Mouse (Mus musculus) heart, postnatal 14 days (tissue): ENCODE measurements around the gene Msantd2. TPM values are rescaled to one million over a fixed set of nuclear protein-coding genes. Genes with fewer than 3 reads are reported as not detected.

Experiments
- DNase-seq, 2 experiments: peaks; one replicate each; pipeline ENCODE4 v3.0.0; 2021 to 2022
- intact Hi-C: fragments of 180-260 bp; cut with DNase I; formaldehyde crosslinking; loops from one replicate; pipeline ENCODE4 v1.15.1; 2025
- total RNA-seq, 2 experiments: library from RNA; stranded (reverse); gene quantifications; 2 replicates each; pipeline ENCODE4 v1.2.3; 2021

Gene Msantd2
- total RNA-seq, 2 experiments from 2014 or later = 10.5 to 11.3 TPM

DNA sequence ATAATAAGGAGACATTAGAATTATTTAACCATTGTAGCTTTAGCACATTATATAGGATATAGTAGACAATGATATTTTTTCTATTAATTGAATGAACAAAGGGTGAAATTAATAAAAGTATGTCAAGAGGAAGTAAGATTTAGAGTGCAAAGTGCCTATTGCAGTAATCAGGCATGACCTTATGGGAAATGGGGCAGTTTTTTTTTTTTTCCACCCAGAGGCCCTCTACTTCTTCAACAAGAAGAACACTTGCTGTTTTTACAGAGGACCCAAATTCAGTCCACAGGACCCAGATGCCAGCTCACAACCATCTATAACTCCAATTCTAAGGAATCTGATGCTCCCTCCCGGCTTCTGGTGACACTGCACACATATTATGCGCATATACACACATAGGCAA lies 71.5 kb downstream of the Msantd2 start:
- intact Hi-C loops = no loop called here
- no peak for DNase-seq

DNA sequence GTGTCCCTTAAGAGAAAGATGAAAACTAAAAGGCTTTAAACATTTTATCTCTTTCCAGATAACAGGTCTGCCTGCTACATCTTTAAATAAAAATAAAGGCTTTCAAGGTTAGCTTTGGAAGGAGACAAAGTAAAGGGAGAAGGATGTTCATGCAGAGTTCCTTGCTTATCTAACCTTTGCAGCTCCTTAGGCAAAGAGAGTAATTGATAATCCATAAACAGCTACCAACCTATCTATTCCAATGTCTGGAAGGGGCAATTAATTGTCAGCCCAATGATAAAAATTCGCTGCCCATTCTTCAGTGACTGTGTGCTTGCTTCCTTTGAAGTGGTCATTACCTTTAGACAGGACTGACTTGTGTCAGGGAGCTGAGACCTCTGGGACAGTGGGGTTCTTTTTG lies 74.7 kb downstream of the Msantd2 start:
- intact Hi-C loops = no loop called here
- DNase-seq = no peak

DNA sequence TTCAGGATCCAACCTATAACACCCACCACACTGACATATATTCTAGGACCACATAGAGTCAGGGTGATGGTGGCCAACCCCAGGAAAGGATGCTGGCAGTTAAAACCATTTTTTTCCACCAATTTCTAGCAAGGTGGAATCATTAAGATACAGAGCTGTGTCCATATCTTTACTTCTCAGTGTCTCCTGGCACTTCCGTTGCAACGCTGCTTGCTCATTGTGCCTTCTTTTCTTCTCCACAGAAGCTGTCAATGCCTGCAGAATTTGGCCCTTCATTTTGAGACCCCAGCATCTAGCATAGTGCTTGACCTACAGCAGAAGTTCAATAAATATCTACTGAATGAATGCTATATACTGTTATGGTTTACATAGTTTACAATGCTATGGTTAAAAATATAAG lies 77.9 kb downstream of the Msantd2 start:
- no peak for DNase-seq
- intact Hi-C loops = loop anchor here (5.0 kb wide), 1 partner anchor 45 kb away; the partner anchor contains the start of gene Spa17

DNA sequence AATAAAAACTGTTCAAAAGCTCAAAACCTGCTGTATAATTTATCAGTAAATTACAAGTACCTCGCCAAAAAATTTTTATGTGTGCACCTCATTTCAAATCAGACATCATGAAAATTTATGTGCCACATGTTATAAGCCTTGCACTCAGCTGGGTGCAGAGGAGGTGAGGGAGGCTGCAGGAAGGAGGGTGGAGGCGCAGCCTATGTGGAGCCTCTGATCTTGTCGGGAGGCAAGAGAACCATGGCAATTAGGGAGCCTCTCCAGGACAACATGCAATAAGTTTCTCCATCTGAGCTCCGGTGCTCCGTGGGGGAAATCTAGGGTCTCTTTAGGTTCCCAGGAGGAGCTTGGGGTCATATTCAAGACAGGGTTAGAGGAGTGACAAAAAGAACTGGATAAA lies 78.3 kb downstream of the Msantd2 start:
- intact Hi-C loops = loop anchor here (5.0 kb wide), 1 partner anchor 45 kb away; the partner anchor contains the start of gene Spa17
- no peak for DNase-seq

DNA sequence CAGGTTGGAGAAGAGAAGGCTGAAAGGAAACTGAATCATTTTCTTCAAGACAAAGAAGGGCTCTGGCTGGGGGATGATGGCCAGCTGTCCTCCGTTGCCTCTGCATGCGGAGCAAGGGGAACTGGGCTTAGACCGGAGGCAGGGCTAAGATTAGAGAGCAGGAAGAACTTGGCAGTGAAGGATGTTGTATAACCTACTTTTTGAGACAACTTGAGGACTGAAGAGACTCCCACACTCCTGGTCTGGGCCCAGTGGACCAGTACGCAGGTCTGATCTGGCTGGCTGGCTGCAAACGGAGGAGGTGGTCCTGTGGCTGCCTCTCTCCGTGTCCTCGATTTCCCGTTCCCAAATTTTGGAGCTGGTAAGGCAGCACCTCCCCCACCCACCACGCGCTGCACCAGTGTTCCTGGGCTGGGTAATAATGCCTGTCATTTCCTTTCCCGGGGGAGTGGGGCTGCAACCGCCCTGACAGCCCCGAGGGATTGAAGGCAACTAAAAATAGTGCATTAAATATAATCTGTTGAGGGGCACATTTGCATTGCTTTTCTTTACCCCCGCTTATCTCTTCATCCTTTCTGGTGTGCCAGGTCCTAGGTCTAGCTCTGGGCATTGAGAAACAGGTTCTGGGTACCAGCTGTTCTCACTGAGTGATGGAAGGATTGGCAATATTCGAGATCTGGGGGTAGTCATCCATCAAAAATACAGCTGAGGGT lies 78.9 kb downstream of the Msantd2 start:
- intact Hi-C loops = loop anchor here (5.0 kb wide), 1 partner anchor 44 kb away; the partner anchor contains the start of gene Spa17
- DNase-seq = peak; percentile 40 to 51

DNA sequence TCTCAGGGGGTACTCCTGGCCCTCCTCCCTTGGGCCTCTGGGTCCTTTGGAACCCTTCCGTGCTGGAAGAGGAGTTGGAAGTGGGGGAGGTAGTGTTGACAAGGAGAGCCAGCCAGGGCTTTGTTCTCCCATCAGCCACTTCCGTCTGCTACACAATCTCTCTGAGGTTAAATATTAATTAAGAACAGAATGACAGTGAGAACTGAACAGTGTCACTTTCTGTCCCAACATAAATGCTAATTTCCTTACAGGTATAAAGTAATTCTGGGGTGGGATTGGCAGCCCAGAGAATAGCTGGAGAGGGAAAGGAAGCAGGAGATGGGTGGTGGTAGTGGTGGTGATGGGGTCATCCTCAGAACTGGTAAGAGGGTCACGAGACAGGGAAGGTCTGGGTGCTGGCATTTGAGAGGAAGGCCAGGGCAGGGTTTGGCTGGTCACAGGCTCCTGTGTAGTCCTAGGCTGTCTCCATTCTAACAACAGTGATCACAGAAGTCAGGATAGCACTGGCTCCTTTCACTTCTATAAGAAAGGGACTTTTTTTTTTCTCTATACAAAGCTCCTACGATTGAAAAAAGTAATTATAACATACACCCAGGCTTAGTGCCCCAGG lies 79.6 kb downstream of the Msantd2 start:
- intact Hi-C loops = loop anchor here (5.0 kb wide), 1 partner anchor 44 kb away; the partner anchor contains the start of gene Spa17
- DNase-seq = peak; percentile 8 to 22

DNA sequence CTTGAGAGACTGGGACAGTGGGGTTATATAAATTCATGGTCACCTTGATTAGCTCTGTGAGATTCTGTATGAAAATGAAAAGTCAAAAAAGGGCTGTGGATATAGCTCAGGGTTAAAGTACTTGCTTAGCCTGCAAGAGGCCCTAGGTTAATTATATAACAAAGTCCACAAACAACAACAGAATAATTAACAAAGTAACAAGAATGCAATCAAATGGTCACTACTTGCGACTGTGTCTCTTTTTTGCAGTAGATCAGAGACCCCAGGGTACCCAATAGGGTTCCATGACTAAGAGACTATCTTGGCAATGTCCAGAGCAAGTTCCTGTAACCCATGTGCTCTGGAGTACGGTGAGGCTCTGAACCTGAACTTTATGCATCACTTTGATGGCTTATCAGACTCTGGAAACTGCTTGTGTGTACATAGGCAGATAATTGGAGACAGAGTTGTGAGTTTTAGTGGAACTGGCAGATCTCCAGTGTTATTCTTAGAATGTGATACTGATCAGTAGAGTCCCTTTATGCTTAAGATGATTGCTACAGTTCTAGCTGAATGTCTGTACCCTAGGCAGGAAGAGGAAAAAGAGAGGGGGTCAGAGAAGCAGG lies 80.2 kb downstream of the Msantd2 start:
- intact Hi-C loops = loop anchor here (5.0 kb wide), 1 partner anchor 43 kb away; the partner anchor contains the start of gene Spa17
- DNase-seq = no peak

DNA sequence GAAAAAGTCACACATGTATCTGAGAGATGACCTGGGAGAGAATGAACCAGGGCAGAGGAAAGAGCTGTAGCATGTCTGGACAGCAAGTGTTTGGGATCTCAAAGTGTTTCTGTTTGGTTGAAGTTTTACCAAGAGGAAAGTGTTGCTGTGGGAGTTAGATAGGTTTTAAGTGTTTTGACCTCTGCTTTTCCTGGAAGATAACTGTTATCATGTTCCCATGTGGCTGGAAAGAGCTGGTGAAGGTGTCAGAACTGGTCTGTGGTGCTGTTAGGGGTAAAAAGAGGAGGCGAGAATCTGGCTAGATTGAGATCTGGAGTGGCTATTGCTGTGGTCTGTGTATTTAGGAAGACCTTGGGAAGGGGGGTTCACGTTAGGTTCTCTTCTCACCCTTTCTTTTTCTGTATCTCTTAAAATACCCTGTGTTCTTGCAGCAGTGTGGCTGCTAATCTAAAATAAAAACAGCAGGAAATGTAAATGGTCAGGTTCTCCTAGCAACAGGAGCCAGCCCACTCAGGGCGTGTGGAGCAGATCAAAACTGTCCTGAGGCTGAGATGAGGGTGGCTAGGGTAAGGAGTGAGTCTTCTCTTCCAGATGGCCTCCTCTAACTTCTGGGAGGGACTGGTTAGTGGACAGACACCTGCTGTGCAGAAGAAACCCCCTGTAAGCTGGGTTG lies 83.2 kb downstream of the Msantd2 start:
- no peak for DNase-seq
- intact Hi-C loops = loop anchor here (2.0 kb wide), 1 partner anchor 20 kb away; no protein-coding TSS in a partner anchor

Other genes with a start within 250 kb of the Msantd2 start
- 1 to 10 TPM; 3.0 to 3.1 TPM for gene Slc37a2, start 233.6 kb upstream of the Msantd2 start, total RNA-seq
- 1 to 10 TPM; 2.1 to 2.2 TPM for gene Ccdc15, start 140.9 kb upstream of the Msantd2 start, total RNA-seq
- under 1 TPM in 1 of 2 experiments, not detected in 1; 0.07 TPM for gene Hepacam, start 122.0 kb upstream of the Msantd2 start, total RNA-seq
- gene Robo4, start 87.4 kb upstream of the Msantd2 start, total RNA-seq = 10 to 100 TPM; 41.0 to 44.1 TPM
- not detected for gene Robo3, start 56.1 kb upstream of the Msantd2 start, total RNA-seq
- gene Esam, start 38.8 kb downstream of the Msantd2 start, total RNA-seq = 100 to 1,000 TPM; 112 to 121 TPM
- gene Vsig2, start 49.9 kb downstream of the Msantd2 start, total RNA-seq = 10 to 100 TPM in 1 of 2 experiments, 1 to 10 TPM in 1; 7.9 to 11.3 TPM
- gene Nrgn, start 63.6 kb downstream of the Msantd2 start, total RNA-seq = 1 to 10 TPM; 2.4 to 3.9 TPM
- 1 to 10 TPM; 7.8 to 9.1 TPM for gene Siae, start 66.4 kb downstream of the Msantd2 start, total RNA-seq
- 1 to 10 TPM; 2.1 to 2.9 TPM for gene Spa17, start 124.4 kb downstream of the Msantd2 start, total RNA-seq
- 10 to 100 TPM; 38.8 to 41.3 TPM for gene Tbrg1, start 168.0 kb downstream of the Msantd2 start, total RNA-seq
- not detected for gene Panx3, start 179.9 kb downstream of the Msantd2 start, total RNA-seq
- not detected for gene Olfr160, start 226.9 kb downstream of the Msantd2 start, total RNA-seq